Mouse (Mus musculus) heart, adult 9 months (tissue): Measurements from ENCODE around the gene Lat.
A peak's percentile ranks its signal among the peaks of the same experiment; 100 is the strongest.

Source experiments
- DNase-seq, 2 experiments: peaks; one replicate each; pipeline ENCODE4 v3.0.0; 2022; ENCODE audit warnings: low spot score in 2 of 2

Gene Lat

GRCm38 (mm10) chr7:126367636-126368035 lies 1.7 kb downstream of the Lat start:
- no peak for DNase-seq

GRCm38 (mm10) chr7:126363038-126363437 lies 6.3 kb downstream of the Lat start:
- no peak for DNase-seq

- no peak for DNase-seq
These were observed 10.3 kb downstream of the Lat start for GRCm38 (mm10) chr7:126359049-126359448.

- DNase-seq: no peak
These were observed 11.0 kb downstream of the Lat start for GRCm38 (mm10) chr7:126358413-126358812.

- no peak for DNase-seq
These were observed 11.5 kb downstream of the Lat start for GRCm38 (mm10) chr7:126357838-126358237.

GRCm38 (mm10) chr7:126356793-126357591 lies 12.4 kb downstream of the Lat start:
- DNase-seq: no peak

- no peak for DNase-seq
These were observed 13.3 kb downstream of the Lat start for GRCm38 (mm10) chr7:126355847-126356597.

- DNase-seq: no peak
These were observed 14.4 kb downstream of the Lat start for GRCm38 (mm10) chr7:126354738-126355614.

- DNase-seq: no peak
These were observed 15.4 kb downstream of the Lat start for GRCm38 (mm10) chr7:126353994-126354365.

GRCm38 (mm10) chr7:126353251-126353993 lies 15.9 kb downstream of the Lat start:
- DNase-seq: no peak

GRCm38 (mm10) chr7:126351419-126351951 lies 17.9 kb downstream of the Lat start:
- DNase-seq: no peak

GRCm38 (mm10) chr7:126350748-126351418 lies 18.5 kb downstream of the Lat start:
- no peak for DNase-seq

GRCm38 (mm10) chr7:126348293-126348692 lies 21.1 kb downstream of the Lat start:
- DNase-seq: no peak

GRCm38 (mm10) chr7:126347098-126347497 lies 22.3 kb downstream of the Lat start:
- no peak for DNase-seq

GRCm38 (mm10) chr7:126345969-126346368 lies 23.4 kb downstream of the Lat start:
- no peak for DNase-seq

- no peak for DNase-seq
These were observed 23.8 kb downstream of the Lat start for GRCm38 (mm10) chr7:126345557-126345956.

- no peak for DNase-seq
These were observed 28.5 kb downstream of the Lat start for GRCm38 (mm10) chr7:126340896-126341295.

GRCm38 (mm10) chr7:126340206-126340618 lies 29.2 kb downstream of the Lat start:
- peak in 1 of 2 experiments; percentile 5 for DNase-seq

- no peak for DNase-seq
These were observed 29.8 kb downstream of the Lat start for GRCm38 (mm10) chr7:126339521-126339971.

GRCm38 (mm10) chr7:126338906-126339305 lies 30.5 kb downstream of the Lat start:
- no peak for DNase-seq
